Mouse (Mus musculus) c-Kit-positive CD71-positive TER-119-negative erythroid progenitor cells, embryonic 14.5 days (primary cell): Measurements from ENCODE around the gene Ttpal.
"Not testable (repeated sequence)": the region's sequence is repeated elsewhere in the genome, so short reads cannot be mapped to it uniquely, and the experiment has no call there.

Experiments
- DNase-seq: peaks from one replicate; pipeline ENCODE4 v3.0.0-alpha.2; 2013; ENCODE audit warnings: low read depth

Gene Ttpal

GRCm38 (mm10) chr2:163592084-163592483, 10.0 kb upstream of the Ttpal start:
- DNase-seq: peak; percentile 48

GRCm38 (mm10) chr2:163593636-163594282, 8.4 kb upstream of the Ttpal start:
- DNase-seq: no peak

- DNase-seq: no peak
These were observed 7.0 kb upstream of the Ttpal start for GRCm38 (mm10) chr2:163595119-163595518.

- no peak for DNase-seq
These were observed 5.8 kb upstream of the Ttpal start for GRCm38 (mm10) chr2:163596057-163596872.

- no peak for DNase-seq
These were observed 5.3 kb upstream of the Ttpal start for GRCm38 (mm10) chr2:163596873-163597155.

GRCm38 (mm10) chr2:163597661-163598060, 4.5 kb upstream of the Ttpal start:
- peak; percentile 66 for DNase-seq

- peak; percentile 55 for DNase-seq
These were observed 2.9 kb upstream of the Ttpal start for GRCm38 (mm10) chr2:163599226-163599625.

- no peak for DNase-seq
These were observed 1.0 kb upstream of the Ttpal start for GRCm38 (mm10) chr2:163601066-163601465.

- DNase-seq: no peak
These were observed 408 bp upstream of the Ttpal start for GRCm38 (mm10) chr2:163601712-163602100.

- no peak for DNase-seq
These were observed 4.0 kb downstream of the Ttpal start for GRCm38 (mm10) chr2:163606161-163606560.

GRCm38 (mm10) chr2:163608008-163608407, 5.9 kb downstream of the Ttpal start:
- no peak for DNase-seq

GRCm38 (mm10) chr2:163609281-163609975, 7.3 kb downstream of the Ttpal start:
- no peak for DNase-seq

GRCm38 (mm10) chr2:163611176-163611575, 9.1 kb downstream of the Ttpal start:
- no peak for DNase-seq

- no peak for DNase-seq
These were observed 11.1 kb downstream of the Ttpal start for GRCm38 (mm10) chr2:163613206-163613605.

GRCm38 (mm10) chr2:163613990-163614389, 11.9 kb downstream of the Ttpal start:
- no peak for DNase-seq

GRCm38 (mm10) chr2:163615401-163615800, 13.3 kb downstream of the Ttpal start:
- DNase-seq: no peak

- no peak for DNase-seq
These were observed 14.0 kb downstream of the Ttpal start for GRCm38 (mm10) chr2:163615906-163616651.

GRCm38 (mm10) chr2:163616652-163617227, 14.6 kb downstream of the Ttpal start:
- no peak for DNase-seq

GRCm38 (mm10) chr2:163617232-163617863, 15.2 kb downstream of the Ttpal start:
- DNase-seq: no peak

GRCm38 (mm10) chr2:163617874-163618273, 15.8 kb downstream of the Ttpal start:
- DNase-seq: no peak

GRCm38 (mm10) chr2:163620451-163620850, 18.3 kb downstream of the Ttpal start:
- DNase-seq: no peak

GRCm38 (mm10) chr2:163621401-163621800, 19.3 kb downstream of the Ttpal start:
- not testable (repeated sequence) for DNase-seq
